Mouse (Mus musculus): ENCODE measurements around the gene Ankrd33.
"Not testable (repeated sequence)": the region's sequence is repeated elsewhere in the genome, so short reads cannot be mapped to it uniquely, and the experiment has no call there.

The Ankrd33 gene

GRCm38 (mm10) chr15:101086451-101086850, 29.1 kb upstream of the Ankrd33 start:
- no peak for DNase-seq (ENCODE audit: low spot score in 2 of 2)

DNA sequence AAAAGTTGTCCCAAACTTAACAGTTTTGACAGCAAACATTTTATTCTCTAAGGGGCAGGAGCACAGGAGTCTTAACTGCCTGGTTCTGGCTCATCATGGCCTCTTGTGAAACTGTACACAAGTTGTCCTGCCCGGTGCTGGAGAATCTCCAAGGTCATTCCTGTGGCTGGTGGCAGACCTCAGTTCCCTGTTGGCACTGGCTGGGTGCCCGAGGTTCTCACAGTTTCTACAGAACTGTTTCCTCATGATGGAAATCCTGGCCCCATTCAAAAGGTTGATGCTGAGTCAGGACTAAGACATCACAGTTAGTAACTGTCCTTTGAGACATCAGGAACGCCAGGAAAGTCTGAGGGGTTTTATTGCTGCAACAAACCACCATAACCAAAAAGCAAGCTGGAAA, 28.6 kb upstream of the Ankrd33 start:
- DNase-seq (ENCODE audit: low spot score in 2 of 2) = no peak

DNA sequence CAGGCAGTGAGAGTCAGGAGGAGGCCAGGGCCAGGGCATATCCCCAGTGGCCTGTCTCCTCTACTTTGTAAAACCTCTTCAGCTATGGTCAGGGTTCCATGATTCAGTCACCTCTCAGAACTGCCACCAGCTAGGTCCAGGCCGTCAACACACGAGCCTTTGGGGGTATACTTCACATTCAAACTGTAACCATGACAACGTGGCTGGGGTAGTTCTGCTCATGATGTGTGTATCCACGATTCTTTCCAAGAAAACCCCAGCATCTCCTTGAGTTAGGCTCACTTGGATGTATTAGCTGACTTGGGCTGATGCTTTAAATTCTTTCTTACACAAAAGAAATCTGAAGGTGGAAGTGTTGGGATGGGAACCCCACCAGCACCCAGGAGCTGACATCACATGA, 27.3 kb upstream of the Ankrd33 start:
- DNase-seq (ENCODE audit: low spot score in 2 of 2) = no peak

GRCm38 (mm10) chr15:101091551-101091950, 24.0 kb upstream of the Ankrd33 start:
- no peak for DNase-seq (ENCODE audit: low spot score in 2 of 2)

DNA sequence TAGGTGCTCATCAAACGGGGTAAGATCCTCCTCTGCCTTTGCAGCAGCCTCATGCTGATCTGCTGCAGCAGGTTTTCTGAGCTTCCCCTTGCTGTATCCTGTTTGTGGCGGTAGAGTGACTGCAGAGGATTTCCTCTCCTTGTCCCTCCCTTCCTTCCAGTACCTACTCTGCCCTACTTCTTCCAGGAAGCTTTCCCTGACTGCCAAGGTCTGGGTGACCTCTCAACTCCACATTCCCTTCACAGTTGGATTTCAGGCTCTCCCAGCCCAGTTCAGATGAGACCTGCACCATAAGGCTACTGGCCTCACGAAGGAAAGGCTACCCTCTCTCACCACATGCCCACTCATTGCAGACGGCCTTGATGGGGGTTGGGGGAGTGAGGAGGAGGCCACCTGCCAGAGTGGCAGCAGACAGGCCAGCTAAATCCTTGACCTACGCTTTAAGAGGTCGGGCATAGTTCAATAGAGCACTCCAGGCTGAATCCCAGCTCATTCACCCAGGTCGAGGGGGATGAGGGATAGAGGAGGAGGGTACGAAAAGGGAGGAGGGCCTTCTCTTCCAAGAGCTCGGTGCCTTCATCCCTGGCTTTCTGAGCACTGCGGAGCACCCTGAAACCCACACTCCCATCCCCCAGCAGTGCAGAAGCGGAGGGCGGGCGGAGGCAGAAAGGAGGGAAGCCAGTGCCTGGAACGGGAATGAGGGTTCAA, 23.3 kb upstream of the Ankrd33 start:
- DNase-seq (ENCODE audit: low spot score in 2 of 2) = no peak

DNA sequence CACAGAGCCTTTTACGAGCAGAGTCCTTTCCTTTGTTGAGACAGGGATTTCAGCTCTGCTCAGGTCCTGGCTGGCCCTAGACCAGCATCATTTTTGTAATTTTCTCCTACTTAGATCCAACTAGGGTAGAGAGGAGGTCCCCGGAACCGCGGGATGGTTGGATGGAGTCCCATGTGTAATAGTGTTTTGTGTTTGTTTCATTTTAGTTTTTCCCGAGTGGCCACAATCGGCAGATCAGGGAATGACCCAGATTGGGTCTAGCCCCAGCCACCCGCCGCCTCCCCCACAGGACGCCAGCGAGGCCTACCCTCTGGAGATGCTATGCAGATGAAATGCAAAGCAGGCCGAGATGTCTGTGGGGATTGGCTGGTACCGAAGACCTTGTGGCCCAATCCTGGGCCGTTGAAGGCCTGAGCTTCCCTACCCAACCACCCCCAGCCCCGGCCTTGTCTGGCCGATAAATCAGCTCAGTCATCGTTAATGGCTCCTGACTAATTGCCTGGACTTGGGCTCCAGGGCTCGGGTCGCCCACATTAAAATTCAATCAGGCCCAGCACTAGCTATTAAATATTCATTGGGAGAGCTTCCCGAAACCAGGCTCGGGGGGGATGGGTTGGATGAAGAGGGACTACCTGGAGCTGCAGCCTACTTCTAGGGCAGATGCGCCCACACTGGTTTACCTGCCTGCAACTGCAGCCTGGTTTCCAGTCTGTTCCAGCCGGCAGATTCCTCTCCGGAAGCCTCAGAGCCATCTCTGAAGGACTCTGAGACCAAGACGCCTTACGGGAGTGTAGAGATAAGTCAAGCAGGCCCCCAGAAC, 22.5 kb upstream of the Ankrd33 start:
- no peak for DNase-seq (ENCODE audit: low spot score in 2 of 2)

GRCm38 (mm10) chr15:101093988-101094387, 21.6 kb upstream of the Ankrd33 start:
- DNase-seq (ENCODE audit: low spot score in 2 of 2) = no peak

GRCm38 (mm10) chr15:101094979-101095378, 20.6 kb upstream of the Ankrd33 start:
- no peak for DNase-seq (ENCODE audit: low spot score in 2 of 2)

- no peak for DNase-seq (ENCODE audit: low spot score in 2 of 2)
These were observed 20.2 kb upstream of the Ankrd33 start for GRCm38 (mm10) chr15:101095392-101095791.

DNA sequence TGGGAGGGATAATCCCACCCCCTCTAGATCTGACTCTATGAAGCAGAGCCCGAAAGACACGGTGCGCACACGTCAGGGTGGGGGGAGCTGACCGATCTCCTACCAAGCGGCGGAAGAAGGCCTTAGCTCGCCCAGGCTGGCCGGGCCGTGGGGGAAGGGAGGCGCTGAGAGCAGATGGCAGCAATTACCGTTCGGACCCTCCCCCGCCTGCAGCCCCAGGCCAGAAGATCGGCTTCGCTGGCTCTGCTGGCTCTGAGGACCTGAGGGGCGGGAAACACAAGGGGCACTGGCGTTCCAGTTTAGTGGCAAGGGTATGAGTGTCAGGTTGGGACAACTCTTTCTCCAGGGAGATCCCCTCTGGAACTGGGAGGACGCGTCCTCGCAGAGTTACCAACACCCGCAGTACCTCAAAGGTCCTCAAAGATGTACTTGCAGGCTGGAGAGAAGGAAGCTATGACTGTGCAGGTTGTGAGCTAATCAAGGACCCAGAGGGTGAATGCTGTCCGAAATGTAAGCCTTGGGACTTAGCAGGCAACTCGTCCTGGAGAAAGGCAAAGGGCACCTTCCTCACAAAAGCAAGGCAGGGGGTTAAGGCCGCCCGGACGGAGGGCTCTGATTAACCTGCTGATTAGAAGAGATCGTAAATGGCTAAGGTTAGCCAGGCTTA, 17.4 kb upstream of the Ankrd33 start:
- no peak for DNase-seq (ENCODE audit: low spot score in 2 of 2)

- DNase-seq (ENCODE audit: low spot score in 2 of 2) = no peak
These were observed 14.6 kb upstream of the Ankrd33 start for GRCm38 (mm10) chr15:101100996-101101395.

- no peak for DNase-seq (ENCODE audit: low spot score in 2 of 2)
These were observed 11.8 kb upstream of the Ankrd33 start for GRCm38 (mm10) chr15:101103605-101104304.

DNA sequence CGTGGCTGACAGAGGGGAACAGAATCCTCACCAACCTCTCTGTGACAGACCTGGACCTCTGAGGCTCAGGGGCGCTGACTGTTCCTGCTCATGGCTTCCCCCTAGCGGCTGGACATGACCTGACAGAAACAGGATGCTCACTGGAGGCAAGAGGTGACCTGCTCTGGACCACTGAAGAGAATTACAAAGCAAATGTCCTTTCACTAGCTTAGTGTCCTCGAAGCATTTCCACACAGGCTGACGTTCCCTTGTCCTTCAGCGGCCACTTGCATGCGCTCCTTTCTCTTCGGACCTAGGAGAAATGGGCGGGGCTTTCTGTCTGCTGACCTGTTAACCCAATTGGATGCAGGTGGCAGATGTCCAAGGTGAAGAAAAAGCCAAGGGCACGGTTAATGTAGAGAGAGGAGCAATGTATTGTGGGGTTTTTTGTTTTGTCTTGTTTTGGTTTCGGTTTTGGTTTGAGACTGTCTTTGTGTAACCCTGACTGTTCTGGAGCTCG, 10.0 kb upstream of the Ankrd33 start:
- DNase-seq (ENCODE audit: low spot score in 2 of 2) = peak; percentile 62 to 86

GRCm38 (mm10) chr15:101106011-101106410, 9.5 kb upstream of the Ankrd33 start:
- no peak for DNase-seq (ENCODE audit: low spot score in 2 of 2)

DNA sequence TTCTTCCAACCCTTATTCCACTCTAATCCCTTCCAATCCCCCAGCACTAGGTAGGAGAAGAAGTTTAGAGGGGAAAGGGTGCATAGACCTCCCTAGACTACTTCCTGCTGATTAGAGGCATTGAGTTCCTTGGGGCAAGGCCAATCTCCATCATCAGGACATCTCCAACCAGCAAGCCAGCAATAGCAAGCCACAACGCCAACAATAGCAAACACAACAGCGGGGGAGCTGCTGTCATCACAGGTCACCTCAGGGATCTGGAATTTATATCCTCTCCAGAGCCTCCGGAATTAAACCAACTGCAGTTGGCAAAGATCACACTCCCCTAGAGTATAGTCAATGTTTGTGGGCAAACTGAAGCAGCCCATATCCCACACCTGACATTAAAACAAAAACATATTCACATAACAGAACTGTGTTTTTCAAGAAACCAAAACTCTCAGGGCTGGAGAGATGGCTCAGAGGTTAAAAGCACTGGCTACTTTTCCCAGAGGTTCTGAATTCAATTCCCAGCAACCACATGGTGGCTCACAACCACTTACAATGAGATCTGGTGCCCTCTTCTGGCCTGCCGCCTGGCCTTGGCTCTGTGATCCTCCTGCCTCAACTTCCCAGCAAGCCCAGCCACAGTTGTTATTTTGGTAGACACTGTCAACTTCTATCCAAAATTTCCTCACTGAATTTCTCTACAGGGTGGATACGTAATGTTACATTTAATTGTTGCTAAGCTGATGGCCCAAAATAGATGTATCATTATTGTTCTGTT, 7.5 kb upstream of the Ankrd33 start:
- no peak for DNase-seq (ENCODE audit: low spot score in 2 of 2)

- peak in 1 of 2 experiments; percentile 31 for DNase-seq (ENCODE audit: low spot score in 2 of 2)
These were observed 2.4 kb upstream of the Ankrd33 start for GRCm38 (mm10) chr15:101113176-101113575.

DNA sequence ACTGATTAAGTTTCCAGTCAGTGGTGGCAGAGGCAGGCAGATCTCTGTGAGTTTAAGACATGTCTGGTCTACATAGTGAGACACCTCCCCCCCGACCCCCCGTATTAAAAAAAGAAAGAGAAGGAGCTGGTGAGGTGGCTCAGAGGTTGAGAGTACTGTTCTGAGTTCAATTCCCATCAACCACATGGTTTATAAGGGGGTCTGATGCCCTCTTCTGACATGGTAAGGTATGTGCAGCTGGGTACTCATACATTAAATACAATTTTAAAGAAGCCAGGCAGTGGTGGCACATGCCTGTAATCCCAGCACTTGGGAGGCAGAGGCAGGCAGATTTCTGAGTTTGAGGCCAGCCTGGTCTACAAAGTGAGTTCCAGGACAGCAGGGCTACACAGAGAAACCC, 1.8 kb upstream of the Ankrd33 start:
- DNase-seq (ENCODE audit: low spot score in 2 of 2) = not testable (repeated sequence)

GRCm38 (mm10) chr15:101118399-101119125, 3.0 kb downstream of the Ankrd33 start:
- DNase-seq (ENCODE audit: low spot score in 2 of 2) = no peak

DNA sequence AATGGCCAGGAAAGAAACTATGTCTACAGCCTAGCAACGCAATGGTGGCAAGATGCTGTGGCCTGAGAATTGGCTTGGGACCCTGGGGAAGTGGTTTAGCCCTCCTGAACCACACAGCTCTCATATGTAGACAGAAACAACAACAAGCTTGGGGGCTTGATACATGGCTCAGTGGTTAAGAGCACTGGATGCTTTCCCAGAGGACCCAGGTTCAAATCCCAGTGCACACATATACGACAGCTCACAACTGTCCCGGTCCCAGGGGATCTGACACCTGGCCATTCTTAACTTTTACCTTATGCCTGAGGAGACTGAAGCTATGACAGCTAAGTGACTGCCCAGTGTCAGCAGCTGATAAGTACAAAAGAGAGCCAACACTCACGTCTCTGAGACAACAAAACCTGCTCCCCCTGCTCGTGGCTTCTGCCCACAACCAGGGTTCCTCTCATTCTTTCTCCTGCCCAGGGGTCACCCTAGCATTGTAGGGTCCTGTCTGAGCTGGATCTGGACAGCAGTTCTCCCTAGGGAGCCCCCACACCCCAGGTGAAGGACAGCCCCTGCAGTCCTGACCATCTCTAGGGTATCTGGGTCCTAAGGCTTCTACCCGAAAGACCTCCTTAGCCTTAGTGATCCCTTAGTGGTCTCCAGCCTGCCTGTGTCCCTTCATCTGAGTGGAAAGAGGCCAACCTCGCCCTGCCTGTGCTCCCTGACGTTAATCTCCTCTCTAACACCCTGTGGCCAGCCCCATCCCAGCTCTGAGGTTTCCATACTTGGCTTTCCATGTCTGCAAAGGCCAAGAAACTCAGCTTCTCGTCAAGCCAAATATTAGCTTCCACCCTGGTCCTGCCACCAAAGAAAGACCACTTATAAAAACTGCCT, 6.1 kb downstream of the Ankrd33 start:
- no peak for DNase-seq (ENCODE audit: low spot score in 2 of 2)

- no peak for DNase-seq (ENCODE audit: low spot score in 2 of 2)
These were observed 6.7 kb downstream of the Ankrd33 start for GRCm38 (mm10) chr15:101122290-101122589.
